Mouse (Mus musculus): Measurements from ENCODE around the gene Lrrc23.
"Not testable (repeated sequence)": the region's sequence is repeated elsewhere in the genome, so short reads cannot be mapped to it uniquely, and the experiment has no call there.

The Lrrc23 gene

GRCm38 (mm10) chr6:124779222-124779983, at the start of gene Lrrc23:
Lrrc23 (minus strand) TSS chr6:124779727.
- DNase-seq (ENCODE audit: extremely low spot score, low spot score): peak; percentile 73

GRCm38 (mm10) chr6:124828101-124828592, 48.6 kb upstream of the Lrrc23 start:
- DNase-seq (ENCODE audit: extremely low spot score, low spot score): peak; percentile 35

- DNase-seq (ENCODE audit: extremely low spot score, low spot score): no peak
Measured at GRCm38 (mm10) chr6:124822049-124822448, 42.5 kb upstream of the Lrrc23 start.

GRCm38 (mm10) chr6:124820891-124821290, 41.4 kb upstream of the Lrrc23 start:
- DNase-seq (ENCODE audit: extremely low spot score, low spot score): no peak

GRCm38 (mm10) chr6:124817971-124818370, 38.4 kb upstream of the Lrrc23 start:
- DNase-seq (ENCODE audit: extremely low spot score, low spot score): no peak

GRCm38 (mm10) chr6:124817563-124817962, 38.0 kb upstream of the Lrrc23 start:
- DNase-seq (ENCODE audit: extremely low spot score, low spot score): no peak

- DNase-seq (ENCODE audit: extremely low spot score, low spot score): no peak
Measured at GRCm38 (mm10) chr6:124817125-124817524, 37.6 kb upstream of the Lrrc23 start.

GRCm38 (mm10) chr6:124816611-124817010, 37.1 kb upstream of the Lrrc23 start:
- no peak for DNase-seq (ENCODE audit: extremely low spot score, low spot score)

- no peak for DNase-seq (ENCODE audit: extremely low spot score, low spot score)
Measured at GRCm38 (mm10) chr6:124814858-124815774, 35.6 kb upstream of the Lrrc23 start.

GRCm38 (mm10) chr6:124814448-124814847, 34.9 kb upstream of the Lrrc23 start:
- DNase-seq (ENCODE audit: extremely low spot score, low spot score): no peak

- peak; percentile 86 for DNase-seq (ENCODE audit: extremely low spot score, low spot score)
Measured at GRCm38 (mm10) chr6:124813933-124814332, 34.4 kb upstream of the Lrrc23 start, which contains the start of gene Tpi1. Tpi1 (minus strand) TSS chr6:124814296.

GRCm38 (mm10) chr6:124813496-124813895, 34.0 kb upstream of the Lrrc23 start:
- DNase-seq (ENCODE audit: extremely low spot score, low spot score): peak; percentile 73

- DNase-seq (ENCODE audit: extremely low spot score, low spot score): no peak
Measured at GRCm38 (mm10) chr6:124812848-124813247, 33.3 kb upstream of the Lrrc23 start.

GRCm38 (mm10) chr6:124811701-124812560, 32.4 kb upstream of the Lrrc23 start:
- no peak for DNase-seq (ENCODE audit: extremely low spot score, low spot score)

- DNase-seq (ENCODE audit: extremely low spot score, low spot score): no peak
Measured at GRCm38 (mm10) chr6:124811403-124811665, 31.8 kb upstream of the Lrrc23 start.

GRCm38 (mm10) chr6:124810566-124811402, 31.3 kb upstream of the Lrrc23 start:
- not testable (repeated sequence) for DNase-seq (ENCODE audit: extremely low spot score, low spot score)

- no peak for DNase-seq (ENCODE audit: extremely low spot score, low spot score)
Measured at GRCm38 (mm10) chr6:124809775-124810538, 30.4 kb upstream of the Lrrc23 start.

GRCm38 (mm10) chr6:124809052-124809774, 29.7 kb upstream of the Lrrc23 start:
- peak; percentile 85 for DNase-seq (ENCODE audit: extremely low spot score, low spot score)

Measured in neural tube, embryonic 10.5 days (tissue).